Mouse (Mus musculus) bone marrow macrophage, adult 2 months (primary cell): Measurements from ENCODE around the gene Atm.

ENCODE experiments used
- CTCF ChIP-seq: IDR thresholded peaks from 2 replicates; pipeline ENCODE4 v1.5.1; 2012; ENCODE audit warnings: low read depth, mild to moderate bottlenecking, low read length, moderate library complexity
- POLR2A ChIP-seq: IDR thresholded peaks from 2 replicates; pipeline ENCODE4 v1.6.1; 2012; ENCODE audit warnings: mild to moderate bottlenecking, low read depth, low read length, borderline replicate concordance

- TF ChIP-seq CTCF (no peak), POLR2A (no peak)
These were observed 63.6 kb downstream of the Atm start for GRCm38 (mm10) chr9:53472806-53473518.
